Mouse (Mus musculus): ENCODE data around the gene Fkbpl.

GRCm38 (mm10) chr17:34683179-34683578 is 38.6 kb downstream of the Fkbpl start:
- TF ChIP-seq EP300 (IDR thresholded peaks at IDR 0.05) (no peak), CTCF (IDR thresholded peaks at IDR 0.05) (no peak)

All from lung, postnatal 0 days (tissue).